Mouse (Mus musculus) small intestine, adult 2 months (tissue): ENCODE measurements around the gene Krtap27-1.

Experiments
- CTCF ChIP-seq: fragments of 200-500 bp; IDR thresholded peaks from 2 replicates; pipeline ENCODE4 v1.5.1; 2012; ENCODE audit warnings: low read depth, mild to moderate bottlenecking, control low read depth, inconsistent platforms, low read length, moderate library complexity, mixed read lengths; ENCODE audit not compliant: insufficient replicate concordance, insufficient read length; ENCODE audit errors: extremely low read depth
- POLR2A ChIP-seq: fragments of 200-500 bp; IDR thresholded peaks from 2 replicates; pipeline ENCODE4 v1.6.1; 2012; ENCODE audit warnings: low read depth, mild to moderate bottlenecking, control low read depth, inconsistent platforms, low read length, moderate library complexity

- TF ChIP-seq CTCF, result no peak
- no peak for TF ChIP-seq POLR2A
Observed at GRCm38 (mm10) chr16:88720031-88720430, 48.6 kb upstream of the Krtap27-1 start.
